ENCODE assay signal across 17 mouse cellular contexts in genomic region chr15:12217849-12218248, GRCm38 (mm10). TPM values are rescaled to one million over a fixed set of nuclear protein-coding genes. Genes with fewer than 3 reads are reported as not detected.
DNase-seq lines count a peak whose midpoint lies in the region; ATAC-seq and TF ChIP-seq lines count a peak whose summit lies in the region.
"Had no signal": no experiment of that assay in that cellular context is flagged by ENCODE, and none has a peak within 500 bp of the region (broad histone marks: within the 10 kb centered on the region; RNA-seq: fewer than 3 reads in every experiment).

No protein-coding gene starts in this region.

- no peak for ATAC-seq in intestine, embryonic 15.5 days
- no peak for ATAC-seq in intestine, postnatal 0 days
- ATAC-seq in neural tube, embryonic 11.5 days (ENCODE audit: insufficient read depth, low FRiP score, low TSS enrichment) = no peak
- ATAC-seq: forebrain, embryonic 14.5 days; midbrain, embryonic 15.5 days had no signal

- no peak overlapping the region for H3K4me2 ChIP-seq in intestine, embryonic 15.5 days (replicated peaks)
- H3K4me2 ChIP-seq in intestine, postnatal 0 days (replicated peaks; ENCODE audit: low read depth) = no peak overlapping the region
- H3K4me2 ChIP-seq in neural tube, embryonic 11.5 days (ENCODE audit: low read depth) = no peak overlapping the region
- H3K4me2 ChIP-seq: midbrain, embryonic 15.5 days; stomach, embryonic 15.5 days had no signal

- intact Hi-C loops in gastrocnemius, postnatal 14 days (cut with DNase I; ENCODE audit: low total_unique reads) = no loop called here

- no peak for TF ChIP-seq CTCF in cerebellum, adult 2 months (IDR thresholded peaks at IDR 0.05; ENCODE audit: borderline replicate concordance, insufficient read depth, low read depth, low read length)
- TF ChIP-seq CTCF in intestine, postnatal 0 days (IDR thresholded peaks at IDR 0.05; ENCODE audit: low read depth) = no peak

- 57% methylated on average over 5 of the region's 5 CpGs for WGBS in cerebellum, adult 2 months
- WGBS in intestine, embryonic 15.5 days = 57% methylated on average over 5 of the region's 5 CpGs
- 52% methylated on average over 5 of the region's 5 CpGs for WGBS in intestine, postnatal 0 days
- 53% methylated on average over 5 of the region's 5 CpGs for WGBS in neural tube, embryonic 11.5 days

- H3K27me3 ChIP-seq in cerebellum, adult 2 months (ENCODE audit: control insufficient read depth, insufficient read depth, low read length) = no peaks in the 10 kb centered on the region
- no peaks in the 10 kb centered on the region for H3K27me3 ChIP-seq in intestine, embryonic 15.5 days (replicated peaks)
- H3K27me3 ChIP-seq in intestine, postnatal 0 days (replicated peaks; ENCODE audit: control insufficient read depth, insufficient read depth, low read length) = no peaks in the 10 kb centered on the region
- no peaks in the 10 kb centered on the region for H3K27me3 ChIP-seq in neural tube, embryonic 11.5 days (ENCODE audit: control insufficient read depth, insufficient read depth, low read length)
- H3K27me3 ChIP-seq: midbrain, embryonic 15.5 days; stomach, embryonic 15.5 days had no signal

- H3K36me3 ChIP-seq in intestine, embryonic 15.5 days = no peaks in the 10 kb centered on the region
- H3K36me3 ChIP-seq in intestine, postnatal 0 days (ENCODE audit: control insufficient read depth, insufficient read depth) = no peaks in the 10 kb centered on the region
- H3K36me3 ChIP-seq in neural tube, embryonic 11.5 days (ENCODE audit: control insufficient read depth, insufficient read depth, low read length) = no peaks in the 10 kb centered on the region
- H3K36me3 ChIP-seq: midbrain, embryonic 15.5 days; stomach, embryonic 15.5 days had no signal

- no peak overlapping the region for H3K9ac ChIP-seq in intestine, embryonic 15.5 days
- H3K9ac ChIP-seq in intestine, postnatal 0 days (ENCODE audit: low read depth, low read length) = no peak overlapping the region
- no peak overlapping the region for H3K9ac ChIP-seq in neural tube, embryonic 11.5 days (ENCODE audit: low read length)
- H3K9ac ChIP-seq: midbrain, embryonic 15.5 days; stomach, embryonic 15.5 days had no signal

- TF ChIP-seq POLR2A in cerebellum, adult 2 months (IDR thresholded peaks at IDR 0.05; ENCODE audit: borderline replicate concordance, insufficient read depth, low read length) = no peak

- DNase-seq in cerebellum, adult 2 months = no peak
- DNase-seq in cerebellum, postnatal 10 days = no peak
- DNase-seq in neural tube, embryonic 11.5 days (ENCODE audit: low spot score) = peak; percentile 50
- no peak for DNase-seq in neural tube, embryonic 10.5 days (ENCODE audit: extremely low spot score, low spot score)
- no peak for DNase-seq in gastrocnemius, postnatal 14 days
- DNase-seq in natural killer cell, adult 2 months (ENCODE audit: low spot score in 2 of 2) = no peak
- DNase-seq: adrenal gland, adult 8-10 months; cerebellum, adult 18-20 months; heart, postnatal 10 days; kidney, adult 18-20 months; kidney, postnatal 14 days; layer of hippocampus, adult 9-11 months had no signal

- H3K4me1 ChIP-seq in cerebellum, adult 2 months (ENCODE audit: control insufficient read depth, insufficient read depth, low read length) = peaks cover 63% of the 10 kb centered on the region
- peaks cover 27% of the 10 kb centered on the region for H3K4me1 ChIP-seq in intestine, embryonic 15.5 days (replicated peaks)
- H3K4me1 ChIP-seq in intestine, postnatal 0 days (replicated peaks; ENCODE audit: control insufficient read depth, insufficient read depth, low read length) = peaks cover 26% of the 10 kb centered on the region
- peaks cover 15% of the 10 kb centered on the region for H3K4me1 ChIP-seq in neural tube, embryonic 11.5 days (ENCODE audit: control insufficient read depth, insufficient read depth, low read length)

- peak overlapping the region; percentile 10; the same call in 1 of the 2 replicates for H3K27ac ChIP-seq in cerebellum, adult 2 months (ENCODE audit: insufficient read depth, low read length)
- H3K27ac ChIP-seq in intestine, embryonic 15.5 days = peak overlapping the region; percentile 48; the same call in 1 of the 2 replicates
- no peak overlapping the region for H3K27ac ChIP-seq in intestine, postnatal 0 days (ENCODE audit: low read depth, low read length)
- H3K27ac ChIP-seq in neural tube, embryonic 11.5 days (ENCODE audit: low read depth, low read length) = no peak overlapping the region
- H3K27ac ChIP-seq: midbrain, embryonic 15.5 days had no signal

- no peak overlapping the region for H3K4me3 ChIP-seq in cerebellum, adult 2 months (replicated peaks; ENCODE audit: insufficient read depth, low read depth, low read length)
- H3K4me3 ChIP-seq in intestine, embryonic 15.5 days (replicated peaks) = no peak overlapping the region
- no peak overlapping the region for H3K4me3 ChIP-seq in intestine, postnatal 0 days (ENCODE audit: low read depth, low read length)
- H3K4me3 ChIP-seq in neural tube, embryonic 11.5 days (ENCODE audit: low read depth, low read length) = no peak overlapping the region
- H3K4me3 ChIP-seq: midbrain, embryonic 15.5 days; stomach, embryonic 15.5 days had no signal

- no peaks in the 10 kb centered on the region for H3K9me3 ChIP-seq in intestine, embryonic 15.5 days
- no peaks in the 10 kb centered on the region for H3K9me3 ChIP-seq in intestine, postnatal 0 days (ENCODE audit: control insufficient read depth)
- no peaks in the 10 kb centered on the region for H3K9me3 ChIP-seq in neural tube, embryonic 11.5 days (ENCODE audit: control insufficient read depth, low read length)
- H3K9me3 ChIP-seq: midbrain, embryonic 15.5 days; stomach, embryonic 15.5 days had no signal

RNA-seq across cellular contexts. Expression of gene Mtmr12, which starts 13.0 kb away (rescaled TPM):
- polyA plus RNA-seq in cerebellum, adult 2 months (2012; rRNA removed) = 18.7 and 19.0 TPM in 2 replicates
- 16.6 and 17.9 TPM in 2 replicates for polyA plus RNA-seq in intestine, embryonic 15.5 days (2015; fragmentation: Nextera tagmentation; extraction: Ambion mirVana)
- polyA plus RNA-seq in intestine, postnatal 0 days (2015; fragmentation: Nextera tagmentation; extraction: Ambion mirVana) = 6.6 and 7.0 TPM in 2 replicates
- 17.5 and 17.7 TPM in 2 replicates for polyA plus RNA-seq in neural tube, embryonic 11.5 days (2014; fragmentation: Nextera tagmentation; extraction: Ambion mirVana)
- total RNA-seq in gastrocnemius, postnatal 14 days (2021) = 1 to 10 TPM; 6.0 to 7.1 TPM

Comparison
In these comparisons a context has a peak if more than half of its experiments do, and no peak if none do; other contexts are left out.
1. H3K27ac ChIP-seq: peak in cerebellum, adult 2 months (single experiment) and intestine, embryonic 15.5 days (single experiment); none in intestine, postnatal 0 days (single experiment) and neural tube, embryonic 11.5 days (single experiment).